Mouse (Mus musculus): ENCODE measurements around the gene Sesn2. TPM values are rescaled to one million over a fixed set of nuclear protein-coding genes. Genes with fewer than 3 reads are reported as not detected.

Gene Sesn2
- total and polyA plus RNA-seq, 3 experiments, result 9.6 to 27.5 TPM; not detected in 1

DNA sequence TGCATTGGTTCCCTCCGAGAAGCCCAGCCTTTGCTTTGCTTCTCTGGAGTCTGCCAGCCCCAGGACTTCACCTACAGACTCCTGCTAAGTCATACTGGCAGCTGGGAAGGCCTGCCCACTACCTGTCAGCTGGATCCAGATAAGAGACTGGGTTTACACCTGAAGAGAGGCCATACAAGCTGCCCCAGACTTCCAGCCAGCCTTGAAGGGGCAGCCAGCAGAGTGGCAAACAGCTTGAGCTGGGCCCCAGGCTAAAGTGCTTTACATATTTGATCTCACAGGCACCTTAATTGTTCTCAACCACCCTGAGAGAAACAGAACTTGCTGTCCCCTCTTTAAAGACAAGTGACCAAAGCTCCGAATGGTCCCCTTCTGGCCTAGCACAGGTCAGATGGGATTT lies 3.1 kb downstream of the Sesn2 start:
- Histone ChIP-seq H3K27ac (ENCODE audit: control insufficient read depth, low read depth, low read length) (peak overlapping the region; percentile 1; the same call in 1 of the 2 replicates), H3K9ac (ENCODE audit: control insufficient read depth, low read depth, low read length, poor library complexity, severe bottlenecking) (peak overlapping the region; percentile 95), H3K79me2 (ENCODE audit: control insufficient read depth, insufficient read depth, low read length, poor library complexity) (peaks cover 68% of the 10 kb centered on the region), H3K4me1 (ENCODE audit: control insufficient read depth in 1 of 2, insufficient read depth in 2 of 2, low read length in 2 of 2) (peaks cover 36 to 50% of the 10 kb centered on the region in 2 experiments), H3K36me3 (ENCODE audit: control insufficient read depth in 1 of 2, insufficient read depth in 2 of 2, low read length in 2 of 2) (peaks cover 2 to 52% of the 10 kb centered on the region in 2 experiments; a peak in 3 of 4 replicates), H3K4me3 (ENCODE audit: control insufficient read depth in 1 of 2, insufficient read depth in 1 of 2, low read depth in 2 of 2, low read length in 2 of 2) (peak overlapping the region; percentile 97 to 99; a peak in 3 of 4 replicates), H3K27me3 (ENCODE audit: control insufficient read depth in 1 of 2, insufficient read depth in 2 of 2, low read length in 2 of 2) (no peaks in the 10 kb centered on the region), H3K9me3 (replicated peaks; ENCODE audit: insufficient read depth, low read length) (no peaks in the 10 kb centered on the region)
- TF ChIP-seq BHLHE40 (IDR thresholded peaks at IDR 0.05; ENCODE audit: borderline replicate concordance, low read depth, low read length) (no peak), E2F4 (IDR thresholded peaks at IDR 0.05; ENCODE audit: borderline replicate concordance, low read depth, low read length) (no peak), MAX (IDR thresholded peaks at IDR 0.05; ENCODE audit: low read length) (no peak), POLR2AphosphoS2 (IDR thresholded peaks at IDR 0.05; ENCODE audit: low read length) (no peak), MXI1 (IDR thresholded peaks at IDR 0.05; ENCODE audit: low read depth, low read length) (no peak), ZNF384 (IDR thresholded peaks at IDR 0.05; ENCODE audit: low read depth, low read length) (no peak), HCFC1 (IDR thresholded peaks at IDR 0.05; ENCODE audit: low read depth, low read length) (no peak), MAFK (IDR thresholded peaks at IDR 0.05; ENCODE audit: borderline replicate concordance, low read depth, low read length) (no peak), UBTF (IDR thresholded peaks at IDR 0.05; ENCODE audit: borderline replicate concordance, insufficient read depth, low read depth, low read length) (no peak), NELFE (IDR thresholded peaks at IDR 0.05; ENCODE audit: low read depth, low read length) (no peak), USF2 (IDR thresholded peaks at IDR 0.05; ENCODE audit: borderline replicate concordance in 1 of 2, insufficient read depth in 1 of 2, low read depth in 1 of 2, low read length in 2 of 2) (no peak), MAZ (IDR thresholded peaks at IDR 0.05; ENCODE audit: low read depth, low read length) (no peak), MEF2A (IDR thresholded peaks at IDR 0.05; ENCODE audit: extremely low read depth, insufficient replicate concordance, low read depth, low read length, poor library complexity, severe bottlenecking) (no peak), SMC3 (IDR thresholded peaks at IDR 0.05; ENCODE audit: low read depth, low read length) (no peak), TAL1 (IDR thresholded peaks at IDR 0.05; ENCODE audit: low read length) (no peak), KAT2A (conservative IDR thresholded peaks at IDR 0.05; ENCODE audit: low read depth, low read length) (no peak), NRF1 (IDR thresholded peaks at IDR 0.05; ENCODE audit: insufficient read depth, low read depth, low read length, poor library complexity, severe bottlenecking) (no peak)
- no peak for DNase-seq (ENCODE audit: low read depth, low spot score)

DNA sequence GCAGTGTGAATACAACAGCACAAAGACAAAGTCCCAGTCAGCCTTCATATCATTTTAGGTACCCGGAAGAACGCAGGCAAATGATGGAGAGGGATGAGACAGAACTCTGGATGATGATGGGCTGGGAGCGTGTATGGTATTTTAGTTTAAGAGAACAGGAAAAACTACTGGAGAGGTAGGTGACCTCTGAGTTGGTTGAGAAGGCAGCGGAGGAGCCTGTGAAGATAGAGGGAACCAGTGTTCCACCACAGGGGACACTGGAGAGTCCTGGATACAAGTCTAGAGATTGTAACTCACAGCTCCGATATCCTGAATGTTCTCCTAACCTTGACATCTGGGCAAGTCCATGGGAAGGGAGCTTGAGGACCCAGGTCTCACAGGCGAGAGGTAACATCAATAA lies 4.1 kb downstream of the Sesn2 start:
- TF ChIP-seq POLR2AphosphoS5 (IDR thresholded peaks at IDR 0.05; ENCODE audit: borderline replicate concordance, low read depth, low read length) (no peak), EP300 (IDR thresholded peaks at IDR 0.05; ENCODE audit: low read depth in 1 of 2, low read length in 2 of 2) (no peak), RAD21 (IDR thresholded peaks at IDR 0.05; ENCODE audit: low read depth, low read length) (no peak), ELF1 (IDR thresholded peaks at IDR 0.05; ENCODE audit: low read depth, low read length) (no peak), POLR2AphosphoS2 (IDR thresholded peaks at IDR 0.05; ENCODE audit: low read length) (no peak), BHLHE40 (IDR thresholded peaks at IDR 0.05; ENCODE audit: borderline replicate concordance, low read depth, low read length) (no peak), JUND (IDR thresholded peaks at IDR 0.05; ENCODE audit: low read depth, low read length) (no peak), MAX (IDR thresholded peaks at IDR 0.05; ENCODE audit: low read length) (no peak), NRF1 (IDR thresholded peaks at IDR 0.05; ENCODE audit: insufficient read depth, low read depth, low read length, poor library complexity, severe bottlenecking) (no peak), E2F4 (IDR thresholded peaks at IDR 0.05; ENCODE audit: borderline replicate concordance, low read depth, low read length) (no peak), ZKSCAN1 (IDR thresholded peaks at IDR 0.05; ENCODE audit: low read depth, low read length) (no peak), HCFC1 (IDR thresholded peaks at IDR 0.05; ENCODE audit: low read depth, low read length) (no peak), TBP (IDR thresholded peaks at IDR 0.05; ENCODE audit: low read depth, low read length) (no peak), SMC3 (IDR thresholded peaks at IDR 0.05; ENCODE audit: low read depth, low read length) (no peak), CHD2 (IDR thresholded peaks at IDR 0.05; ENCODE audit: low read length) (no peak), ZC3H11A (IDR thresholded peaks at IDR 0.05; ENCODE audit: low read depth, low read length) (no peak), MXI1 (IDR thresholded peaks at IDR 0.05; ENCODE audit: low read depth, low read length) (no peak), SIN3A (IDR thresholded peaks at IDR 0.05; ENCODE audit: low read length) (no peak), TCF12 (IDR thresholded peaks at IDR 0.05; ENCODE audit: low read depth, low read length) (no peak), MAFK (IDR thresholded peaks at IDR 0.05; ENCODE audit: borderline replicate concordance, low read depth, low read length) (no peak)
- Histone ChIP-seq H3K27ac (ENCODE audit: control insufficient read depth, low read depth, low read length) (no peak overlapping the region), H3K9ac (ENCODE audit: control insufficient read depth, low read depth, low read length, poor library complexity, severe bottlenecking) (no peak overlapping the region), H3K9me3 (replicated peaks; ENCODE audit: insufficient read depth, low read length) (no peaks in the 10 kb centered on the region), H3K27me3 (ENCODE audit: control insufficient read depth in 1 of 2, insufficient read depth in 2 of 2, low read length in 2 of 2) (no peaks in the 10 kb centered on the region), H3K36me3 (ENCODE audit: control insufficient read depth in 1 of 2, insufficient read depth in 2 of 2, low read length in 2 of 2) (peaks cover 2 to 48% of the 10 kb centered on the region in 2 experiments; a peak in 3 of 4 replicates), H3K4me1 (ENCODE audit: control insufficient read depth in 1 of 2, insufficient read depth in 2 of 2, low read length in 2 of 2) (peaks cover 32 to 45% of the 10 kb centered on the region in 2 experiments), H3K79me2 (ENCODE audit: control insufficient read depth, insufficient read depth, low read length, poor library complexity) (peaks cover 67% of the 10 kb centered on the region), H3K4me3 (ENCODE audit: control insufficient read depth in 1 of 2, insufficient read depth in 1 of 2, low read depth in 2 of 2, low read length in 2 of 2) (no peak overlapping the region)
- no peak for DNase-seq (ENCODE audit: low read depth, low spot score)
